Mouse (Mus musculus) liver, adult (tissue): ENCODE measurements around the gene Wdr20.

Experiments
- GATA4 ChIP-seq: IDR thresholded peaks from 2 replicates; pipeline ENCODE4 v1.6.1; 2014; ENCODE audit warnings: mild to moderate bottlenecking, low read length; ENCODE audit not compliant: insufficient replicate concordance

The Wdr20 gene

DNA sequence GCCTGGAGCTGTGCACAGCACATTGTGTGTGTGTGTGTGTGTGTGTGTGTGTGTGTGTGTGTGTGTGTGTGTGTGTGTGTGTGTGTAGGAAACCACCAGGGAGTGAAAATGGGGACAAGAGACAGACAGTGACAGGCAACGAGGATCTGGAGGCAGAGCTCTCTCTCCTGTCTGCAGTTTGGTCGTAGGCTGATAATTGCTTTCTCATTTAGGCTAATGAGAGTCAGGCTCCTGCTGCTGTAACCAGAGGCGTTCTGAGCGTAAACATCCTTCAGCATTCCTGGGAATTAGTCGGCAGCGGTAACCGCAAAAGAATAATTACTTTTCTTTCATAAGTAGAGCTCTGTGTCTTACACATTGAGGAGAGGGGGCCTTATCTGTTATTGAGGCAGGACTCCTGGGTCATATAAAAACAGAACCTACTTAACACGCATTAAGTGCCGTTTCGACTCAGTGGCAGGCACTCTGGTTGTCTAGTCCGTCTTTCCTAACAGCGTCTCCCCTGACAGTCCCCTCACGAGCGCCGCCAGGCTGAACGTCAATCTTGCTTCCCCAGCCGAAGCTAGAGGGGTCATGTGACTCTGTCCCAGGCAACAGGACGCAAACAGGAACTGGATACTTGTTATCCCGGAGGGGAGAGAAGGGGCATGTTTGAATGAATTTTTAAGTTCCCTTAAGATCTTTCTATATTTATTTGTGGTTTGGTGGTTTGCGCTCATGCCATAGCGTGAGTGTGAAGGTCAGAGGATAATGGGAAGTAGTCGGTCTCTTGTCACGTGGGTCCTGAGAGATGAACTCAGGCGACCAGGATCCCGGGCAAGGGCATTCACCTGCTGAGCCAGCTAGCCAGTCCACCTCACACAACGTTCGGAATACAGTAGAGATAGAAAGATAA lies 31.2 kb upstream of the Wdr20 start:
- no peak for TF ChIP-seq GATA4

- no peak for TF ChIP-seq GATA4
Observed at GRCm38 (mm10) chr12:110707451-110707850, 30.3 kb upstream of the Wdr20 start.

GRCm38 (mm10) chr12:110711270-110711669 lies 26.5 kb upstream of the Wdr20 start:
- no peak for TF ChIP-seq GATA4

DNA sequence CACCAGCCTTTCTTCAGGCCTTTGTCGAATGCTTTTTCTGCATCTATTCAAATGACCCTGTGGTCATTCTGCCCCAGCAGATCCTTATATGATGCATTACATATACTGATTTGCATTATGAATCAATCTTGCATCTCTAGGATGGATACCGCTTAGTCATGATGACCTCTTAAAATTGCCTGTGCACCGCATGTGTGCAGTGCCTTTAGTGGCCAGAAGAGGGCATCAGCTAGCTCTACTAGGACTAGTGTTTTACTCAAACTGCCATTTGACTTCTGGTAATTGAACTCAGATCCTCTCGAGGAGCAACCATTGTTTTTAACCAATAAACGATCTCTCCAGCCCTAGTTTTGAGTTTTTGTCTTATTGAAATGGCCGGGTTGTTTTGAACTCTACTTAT lies 24.0 kb upstream of the Wdr20 start:
- TF ChIP-seq GATA4 = no peak

DNA sequence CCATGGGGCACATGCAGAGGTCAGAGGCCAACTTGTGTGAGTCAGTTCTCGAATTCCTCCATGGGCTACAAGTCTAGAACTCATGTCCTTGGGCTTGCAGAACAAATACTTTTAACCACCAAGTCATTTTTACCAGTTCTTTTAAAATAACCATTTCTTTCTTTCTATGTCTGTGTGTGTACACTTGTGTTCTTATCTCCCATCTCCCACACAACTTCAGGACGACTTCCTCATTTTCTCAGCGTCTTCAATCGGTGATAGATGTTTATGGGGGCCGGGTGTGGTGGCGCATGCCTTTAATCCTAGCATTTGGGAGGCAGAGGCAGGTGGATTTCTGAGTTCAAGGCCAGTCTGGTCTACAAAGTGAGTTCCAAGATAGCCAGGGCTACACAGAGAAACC lies 23.5 kb upstream of the Wdr20 start:
- TF ChIP-seq GATA4 = no peak

DNA sequence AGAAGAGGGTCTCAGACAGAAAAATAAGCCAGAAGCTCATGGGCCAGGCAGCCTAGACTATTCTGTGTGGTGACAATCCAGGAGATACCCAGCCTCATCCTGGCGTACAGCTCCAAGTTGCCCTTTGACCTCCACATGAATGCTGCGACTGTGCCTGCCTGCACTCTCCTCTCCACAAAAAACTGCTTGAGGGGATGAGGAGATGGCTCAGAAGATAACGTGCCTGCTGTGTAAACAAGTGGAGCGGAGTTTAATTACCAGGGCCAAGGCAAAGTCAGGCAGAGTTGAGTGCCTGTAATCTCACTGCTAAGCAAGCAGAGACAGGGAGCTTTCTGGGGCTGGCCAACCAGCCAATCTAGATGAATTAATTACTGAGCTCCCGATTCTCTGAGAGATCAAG lies 21.7 kb upstream of the Wdr20 start:
- TF ChIP-seq GATA4 = no peak

DNA sequence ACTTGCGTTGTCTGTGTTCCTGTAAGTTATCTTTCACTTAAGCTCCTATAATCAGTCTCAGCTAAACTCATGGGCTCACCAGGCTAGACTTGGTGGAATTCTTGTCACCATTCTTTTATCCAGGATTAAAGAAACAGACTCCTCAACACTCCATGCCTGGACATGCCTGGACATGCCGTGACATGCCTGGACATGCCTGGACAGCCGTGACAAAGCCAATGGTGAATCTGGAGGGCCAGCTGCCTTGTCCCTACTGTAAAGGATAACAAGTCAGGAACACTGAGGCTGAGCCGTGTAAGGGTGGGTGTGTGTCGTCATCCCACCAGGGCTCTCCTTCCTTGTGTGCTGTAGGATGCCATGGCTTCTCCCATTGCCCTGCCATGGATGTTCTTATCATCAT lies 12.7 kb upstream of the Wdr20 start:
- no peak for TF ChIP-seq GATA4

GRCm38 (mm10) chr12:110725489-110725888 lies 12.3 kb upstream of the Wdr20 start:
- no peak for TF ChIP-seq GATA4

GRCm38 (mm10) chr12:110726428-110726827 lies 11.3 kb upstream of the Wdr20 start:
- no peak for TF ChIP-seq GATA4

DNA sequence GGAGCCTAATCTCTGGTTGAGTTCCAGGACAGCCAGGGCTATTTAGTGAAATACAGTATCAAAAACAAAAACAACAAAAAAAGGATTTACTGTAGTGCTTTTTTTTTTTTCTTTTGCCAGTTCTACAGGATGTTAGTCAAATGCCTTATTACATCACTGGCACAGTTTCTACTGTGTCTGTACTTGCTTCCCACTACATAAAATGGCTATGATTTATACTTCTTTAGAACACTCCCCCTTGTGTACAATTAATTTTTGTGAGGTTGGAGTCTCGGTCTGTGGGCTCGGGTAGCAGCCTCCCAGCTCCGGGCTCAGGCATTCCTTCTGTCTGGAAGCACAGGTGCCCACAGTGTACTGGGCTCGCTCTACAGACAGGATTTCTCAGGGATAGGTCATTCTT lies 1.1 kb upstream of the Wdr20 start:
- no peak for TF ChIP-seq GATA4

- no peak for TF ChIP-seq GATA4
Observed at GRCm38 (mm10) chr12:110738158-110738921, 596 bp downstream of the Wdr20 start.

GRCm38 (mm10) chr12:110750770-110751439 lies 13.2 kb downstream of the Wdr20 start:
- TF ChIP-seq GATA4 = no peak

GRCm38 (mm10) chr12:110752703-110753102 lies 15.0 kb downstream of the Wdr20 start:
- no peak for TF ChIP-seq GATA4

- no peak for TF ChIP-seq GATA4
Observed at GRCm38 (mm10) chr12:110753976-110754375, 16.2 kb downstream of the Wdr20 start.

GRCm38 (mm10) chr12:110757161-110757560 lies 19.4 kb downstream of the Wdr20 start:
- TF ChIP-seq GATA4 = peak; percentile 42; the same call in 1 of the 2 replicates

DNA sequence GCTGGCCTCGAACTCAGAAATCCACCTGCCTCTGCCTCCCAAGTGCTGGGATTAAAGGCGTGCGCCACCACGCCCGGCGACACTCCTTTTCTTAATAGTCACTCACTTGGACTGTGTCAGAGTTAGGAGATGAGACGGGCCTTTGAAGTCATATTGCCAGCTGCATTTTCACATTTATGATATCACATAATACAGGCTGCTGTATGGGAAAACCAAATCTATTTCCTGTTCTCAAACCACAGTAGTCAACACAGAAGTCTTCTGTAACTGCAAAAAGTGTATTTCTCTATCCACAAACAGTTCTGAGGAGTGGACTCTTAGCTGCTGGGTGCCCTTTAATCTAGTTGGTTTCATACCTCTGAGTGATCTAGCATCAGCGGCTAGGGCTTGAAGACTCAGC lies 21.2 kb downstream of the Wdr20 start:
- TF ChIP-seq GATA4 = no peak
